Mouse (Mus musculus) kidney, adult 2 months (tissue): ENCODE measurements around the gene Lad1.

Source experiments
- CTCF ChIP-seq: fragments of 200-500 bp; conservative IDR thresholded peaks from 2 replicates; pipeline ENCODE4 v1.5.1; 2011; ENCODE audit warnings: low read depth, mild to moderate bottlenecking, control low read depth, low read length, moderate library complexity, mixed read lengths; ENCODE audit not compliant: insufficient read depth, insufficient read length
- POLR2A ChIP-seq: fragments of 200-500 bp; IDR thresholded peaks from one replicate; pipeline ENCODE4 v1.6.1; 2011; ENCODE audit warnings: low read depth, low read length, control low read depth

- TF ChIP-seq POLR2A (no peak), CTCF (no peak)
Observed at GRCm38 (mm10) chr1:135872991-135873390, 54.6 kb downstream of the Lad1 start.
